Mouse (Mus musculus) midbrain, embryonic 14.5 days (tissue): Measurements from ENCODE around the gene Slc4a1. TPM values are rescaled to one million over a fixed set of nuclear protein-coding genes. Genes with fewer than 3 reads are reported as not detected.

Source experiments
- ATAC-seq: fragments of 200-750 bp; cut with Nextera tagmentation; 2 replicates; pipeline ENCODE4 v1.8.0; 2017; ENCODE audit warnings: moderate number of reproducible peaks, moderate library complexity; ENCODE audit not compliant: low FRiP score, low TSS enrichment
- DNase-seq: peaks from one replicate; pipeline ENCODE4 v3.0.0-alpha.2; 2015
- H3K27ac ChIP-seq: fragments of 300-500 bp; sonication (generic); replicated peaks from 2 replicates; pipeline ENCODE4 v1.5.1; 2014; ENCODE audit warnings: mild to moderate bottlenecking, low read depth, low read length, moderate library complexity
- H3K27me3 ChIP-seq: fragments of 300-500 bp; sonication (generic); 2 replicates; pipeline ENCODE4 v1.6.1; 2014; ENCODE audit warnings: low read length, control low read depth, mixed read lengths; ENCODE audit not compliant: control insufficient read depth, insufficient read depth
- H3K36me3 ChIP-seq: fragments of 300-500 bp; sonication (generic); 2 replicates; pipeline ENCODE4 v1.6.1; 2014; ENCODE audit warnings: low read length, control low read depth; ENCODE audit not compliant: control insufficient read depth, insufficient read depth
- H3K4me1 ChIP-seq: fragments of 300-500 bp; sonication (generic); 2 replicates; pipeline ENCODE4 v1.6.1; 2014; ENCODE audit warnings: mild to moderate bottlenecking, antibody characterized with exemption, low read length, control low read depth; ENCODE audit not compliant: control insufficient read depth, insufficient read depth
- H3K4me2 ChIP-seq: fragments of 300-500 bp; sonication (generic); 2 replicates; pipeline ENCODE4 v1.6.1; 2014; ENCODE audit warnings: mild to moderate bottlenecking, low read length, moderate library complexity
- H3K4me3 ChIP-seq: fragments of 300-500 bp; sonication (generic); replicated peaks from 2 replicates; pipeline ENCODE4 v1.5.1; 2014; ENCODE audit warnings: low read depth, low read length
- H3K9ac ChIP-seq: fragments of 300-500 bp; sonication (generic); replicated peaks from 2 replicates; pipeline ENCODE4 v1.6.1; 2014; ENCODE audit warnings: mild to moderate bottlenecking, low read length, moderate library complexity
- H3K9me3 ChIP-seq: fragments of 300-500 bp; sonication (generic); 2 replicates; pipeline ENCODE4 v1.6.1; 2016; ENCODE audit warnings: low read length, control low read depth, mixed read lengths; ENCODE audit not compliant: control insufficient read depth
- WGBS: fragments of 180-500 bp; shearing (Covaris S2); extraction: QIAGEN DNeasy Blood & Tissue Kit; methylation state at CpG from one replicate; pipeline ENCODE4 v1.1.7; 2014; 5-methylcytosine and 5-hydroxymethylcytosine counted together
- polyA plus RNA-seq: library from polyadenylated mRNA; unstranded; fragments of >200 nt; fragmentation: Nextera tagmentation; extraction: Ambion mirVana; gene quantifications from 2 replicates; pipeline ENCODE4 v1.2.1, GENCODE M21; 2014

Slc4a1 gene
- polyA plus RNA-seq, 1 experiment from 2014 or later = 2.3 TPM

GRCm38 (mm10) chr11:102320686-102321005, 45.4 kb downstream of the Slc4a1 start:
- Histone ChIP-seq H3K9ac (peak overlapping the region; percentile 100), H3K4me3 (peak overlapping the region; percentile 99), H3K4me1 (peaks cover 20% of the 10 kb centered on the region), H3K9me3 (no peaks in the 10 kb centered on the region), H3K4me2 (peak overlapping the region; percentile 90), H3K36me3 (peaks cover under 1% of the 10 kb centered on the region; the same call in 1 of the 2 replicates), H3K27me3 (no peaks in the 10 kb centered on the region), H3K27ac (peak overlapping the region; percentile 99)
- DNase-seq (peak; percentile 84), ATAC-seq (peak; percentile 34; the same call in 1 of the 2 replicates)
- WGBS = 9% methylated on average over 10 of the region's 10 CpGs

GRCm38 (mm10) chr11:102319941-102320685, 45.9 kb downstream of the Slc4a1 start:
- DNase-seq (peak; percentile 91), ATAC-seq (peak; percentile 35; the same call in 1 of the 2 replicates)
- H3K27ac ChIP-seq = peak overlapping the region; percentile 99
- H3K27me3 ChIP-seq = no peaks in the 10 kb centered on the region
- H3K4me2 ChIP-seq = peak overlapping the region; percentile 90
- under 1% methylated on average over 38 of the region's 38 CpGs for WGBS
- peak overlapping the region; percentile 100 for H3K9ac ChIP-seq
- peaks cover 21% of the 10 kb centered on the region for H3K4me1 ChIP-seq
- no peaks in the 10 kb centered on the region for H3K9me3 ChIP-seq
- H3K4me3 ChIP-seq = peak overlapping the region; percentile 99
- peaks cover 6% of the 10 kb centered on the region for H3K36me3 ChIP-seq

GRCm38 (mm10) chr11:102319410-102319792, 46.6 kb downstream of the Slc4a1 start, which contains the start of gene Ubtf:
Gene Ubtf, minus strand, starts transcription at chr11:102319742.
- WGBS = under 1% methylated on average over 25 of the region's 25 CpGs
- Histone ChIP-seq H3K36me3 (peaks cover 13% of the 10 kb centered on the region), H3K4me3 (peak within 1 kb of the TSS; percentile 99), H3K4me1 (peaks cover 21% of the 10 kb centered on the region), H3K27me3 (no peaks in the 10 kb centered on the region), H3K4me2 (peak within 1 kb of the TSS; percentile 90), H3K27ac (peak within 1 kb of the TSS; percentile 99), H3K9me3 (no peaks in the 10 kb centered on the region), H3K9ac (peak within 1 kb of the TSS; percentile 100)
- DNase-seq (peak; percentile 87), ATAC-seq (peak; percentile 16; the same call in 1 of the 2 replicates)

GRCm38 (mm10) chr11:102318576-102319409, 47.2 kb downstream of the Slc4a1 start:
- Histone ChIP-seq H3K27me3 (no peaks in the 10 kb centered on the region), H3K36me3 (peaks cover 19% of the 10 kb centered on the region), H3K4me3 (peak overlapping the region; percentile 99), H3K9ac (peak overlapping the region; percentile 100), H3K4me2 (peak overlapping the region; percentile 90), H3K27ac (peak overlapping the region; percentile 99), H3K4me1 (peaks cover 21% of the 10 kb centered on the region), H3K9me3 (no peaks in the 10 kb centered on the region)
- no peak for ATAC-seq
- WGBS = under 1% methylated on average over 75 of the region's 84 CpGs
- DNase-seq = peak; percentile 77

GRCm38 (mm10) chr11:102317901-102318575, 48.0 kb downstream of the Slc4a1 start:
- Histone ChIP-seq H3K4me1 (peaks cover 20% of the 10 kb centered on the region), H3K27ac (peak overlapping the region; percentile 99), H3K9ac (peak overlapping the region; percentile 100), H3K27me3 (no peaks in the 10 kb centered on the region), H3K4me3 (peak overlapping the region; percentile 99), H3K36me3 (peaks cover 27% of the 10 kb centered on the region), H3K9me3 (no peaks in the 10 kb centered on the region), H3K4me2 (peak overlapping the region; percentile 90)
- ATAC-seq (peak; percentile 56), DNase-seq (peak; percentile 87)
- WGBS = 0% methylated on average over 55 of the region's 77 CpGs

- H3K9me3 ChIP-seq = no peaks in the 10 kb centered on the region
- H3K27ac ChIP-seq = peak overlapping the region; percentile 99
- peaks cover 33% of the 10 kb centered on the region for H3K36me3 ChIP-seq
- H3K27me3 ChIP-seq = no peaks in the 10 kb centered on the region
- ATAC-seq (0 out of 2 replicates have a peak, but pooled peaks have one; percentile 19), DNase-seq (peak; percentile 80)
- peak overlapping the region; percentile 99 for H3K4me3 ChIP-seq
- H3K4me2 ChIP-seq = peak overlapping the region; percentile 90
- H3K4me1 ChIP-seq = peaks cover 17% of the 10 kb centered on the region
- peak overlapping the region; percentile 100 for H3K9ac ChIP-seq
- WGBS = under 1% methylated on average over 83 of the region's 87 CpGs
Observed at GRCm38 (mm10) chr11:102317298-102317900, 48.6 kb downstream of the Slc4a1 start.

- Histone ChIP-seq H3K4me2 (peak overlapping the region; percentile 90), H3K27me3 (no peaks in the 10 kb centered on the region), H3K36me3 (peaks cover 40% of the 10 kb centered on the region), H3K9me3 (no peaks in the 10 kb centered on the region), H3K9ac (peak overlapping the region; percentile 100), H3K27ac (peak overlapping the region; percentile 99), H3K4me3 (peak overlapping the region; percentile 99), H3K4me1 (peaks cover 17% of the 10 kb centered on the region)
- ATAC-seq (peak; percentile 44), DNase-seq (peak; percentile 93)
- under 1% methylated on average over 64 of the region's 80 CpGs for WGBS
Observed at GRCm38 (mm10) chr11:102316572-102317297, 49.3 kb downstream of the Slc4a1 start.
